ENCODE assay signal across 22 mouse cellular contexts in the genomic region with DNA sequence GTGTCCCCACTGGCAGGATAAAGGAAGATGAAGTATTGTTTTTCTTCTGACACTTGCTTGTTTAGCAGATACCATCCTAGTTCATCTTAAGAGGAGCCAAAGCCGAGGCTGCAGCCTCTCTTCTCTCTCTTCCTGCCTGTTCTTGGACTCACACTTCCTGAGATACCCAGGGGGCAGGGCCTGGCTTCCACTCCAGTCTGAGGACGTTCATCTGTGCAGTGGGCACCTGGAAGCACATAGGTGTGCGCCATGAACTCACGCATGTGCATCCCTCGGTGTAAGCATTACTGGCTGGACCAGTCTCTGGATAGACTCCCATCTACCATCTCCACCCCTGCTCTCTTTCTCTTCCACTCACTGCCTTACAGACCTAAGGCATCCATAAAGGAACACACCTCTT. TPM values are rescaled to one million over a fixed set of nuclear protein-coding genes. Genes with fewer than 3 reads are reported as not detected.
DNase-seq lines count a peak whose midpoint lies in the region; ATAC-seq and TF ChIP-seq lines count a peak whose summit lies in the region.
"Had no signal": no experiment of that assay in that cellular context is flagged by ENCODE, and none has a peak within 500 bp of the region (broad histone marks: within the 10 kb centered on the region; RNA-seq: fewer than 3 reads in every experiment).

No protein-coding gene starts in this region.

- no peak overlapping the region for H3K27ac ChIP-seq in heart, embryonic 11.5 days (ENCODE audit: low read depth, low read length)
- peak overlapping the region; percentile 53; the same call in 1 of the 2 replicates for H3K27ac ChIP-seq in stomach, postnatal 0 days (replicated peaks)
- H3K27ac ChIP-seq: embryonic facial prominence, embryonic 12.5 days; forebrain, embryonic 10.5 days; forebrain, embryonic 12.5 days had no signal

- DNase-seq in heart, adult 11 months = peak; percentile 94
- DNase-seq in stomach, postnatal 0 days (ENCODE audit: low spot score) = no peak
- no peak for DNase-seq in yolk sac, embryonic 10.5 days (ENCODE audit: low spot score)
- DNase-seq: adrenal gland, adult 2 months; adrenal gland, postnatal 10 days; adrenal gland, postnatal 25 days; cerebellum, adult 11 months; cerebellum, adult 18-20 months; cerebellum, adult 8-10 months; cerebellum, adult 9-11 months; cerebellum, postnatal 14 days; cerebellum, postnatal 36 days; embryo, embryonic 11 days had no signal

- H3K4me3 ChIP-seq in heart, embryonic 11.5 days (ENCODE audit: low read depth, low read length) = no peak overlapping the region
- peak overlapping the region; percentile 31 for H3K4me3 ChIP-seq in megakaryocyte, embryonic 14.5 days (replicated peaks)
- H3K4me3 ChIP-seq in stomach, postnatal 0 days (ENCODE audit: low read depth, low read length) = no peak overlapping the region
- H3K4me3 ChIP-seq: embryonic facial prominence, embryonic 12.5 days; erythroblast, embryonic 14.5 days; forebrain, embryonic 10.5 days; forebrain, embryonic 12.5 days had no signal

- H3K4me1 ChIP-seq in heart, embryonic 11.5 days (ENCODE audit: control insufficient read depth, insufficient read depth, low read length) = peaks cover 12% of the 10 kb centered on the region
- H3K4me1 ChIP-seq in megakaryocyte, embryonic 14.5 days = peaks cover 44% of the 10 kb centered on the region
- peaks cover 4% of the 10 kb centered on the region; the same call in 1 of the 2 replicates for H3K4me1 ChIP-seq in stomach, postnatal 0 days (replicated peaks; ENCODE audit: control insufficient read depth, insufficient read depth)

- no peak overlapping the region for H3K4me2 ChIP-seq in heart, embryonic 11.5 days
- H3K4me2 ChIP-seq in stomach, postnatal 0 days (replicated peaks; ENCODE audit: low read depth) = no peak overlapping the region
- H3K4me2 ChIP-seq: embryonic facial prominence, embryonic 12.5 days; forebrain, embryonic 12.5 days had no signal

- no peaks in the 10 kb centered on the region for H3K36me3 ChIP-seq in heart, embryonic 11.5 days (ENCODE audit: control insufficient read depth, insufficient read depth, low read length)
- H3K36me3 ChIP-seq in megakaryocyte, embryonic 14.5 days (replicated peaks; ENCODE audit: low read length) = peaks cover 6% of the 10 kb centered on the region
- H3K36me3 ChIP-seq in stomach, postnatal 0 days (ENCODE audit: control insufficient read depth, insufficient read depth, low read length) = no peaks in the 10 kb centered on the region
- H3K36me3 ChIP-seq: embryonic facial prominence, embryonic 12.5 days; forebrain, embryonic 10.5 days; forebrain, embryonic 12.5 days had no signal

- no peaks in the 10 kb centered on the region for H3K9me3 ChIP-seq in heart, embryonic 11.5 days (replicated peaks; ENCODE audit: control insufficient read depth, low read length)
- H3K9me3 ChIP-seq in megakaryocyte, embryonic 14.5 days = no peaks in the 10 kb centered on the region
- H3K9me3 ChIP-seq in stomach, postnatal 0 days (ENCODE audit: control insufficient read depth, low read length) = no peaks in the 10 kb centered on the region
- H3K9me3 ChIP-seq: embryonic facial prominence, embryonic 12.5 days; forebrain, embryonic 10.5 days; forebrain, embryonic 12.5 days had no signal

- TF ChIP-seq EP300 in stomach, postnatal 0 days (optimal IDR thresholded peaks at IDR 0.05) = no peak

- H3K9ac ChIP-seq in heart, embryonic 11.5 days (ENCODE audit: low read depth, low read length) = no peak overlapping the region
- H3K9ac ChIP-seq in stomach, postnatal 0 days (ENCODE audit: low read length) = no peak overlapping the region
- H3K9ac ChIP-seq: embryonic facial prominence, embryonic 12.5 days; forebrain, embryonic 12.5 days had no signal

- no peaks in the 10 kb centered on the region for H3K27me3 ChIP-seq in heart, embryonic 11.5 days (ENCODE audit: control insufficient read depth, insufficient read depth, low read length)
- peaks cover 8% of the 10 kb centered on the region for H3K27me3 ChIP-seq in megakaryocyte, embryonic 14.5 days (replicated peaks)
- H3K27me3 ChIP-seq in stomach, postnatal 0 days (ENCODE audit: control insufficient read depth, insufficient read depth, low read length) = no peaks in the 10 kb centered on the region
- H3K27me3 ChIP-seq: embryonic facial prominence, embryonic 12.5 days had no signal

- ATAC-seq in heart, embryonic 11.5 days (replicated peaks; ENCODE audit: insufficient number of reproducible peaks, low FRiP score, low TSS enrichment) = no peak
- no peak for ATAC-seq in megakaryocyte, adult 5-6 weeks (ENCODE audit: poor library complexity, severe bottlenecking)
- no peak for ATAC-seq in stomach, postnatal 0 days (ENCODE audit: low FRiP score, low TSS enrichment)
- ATAC-seq: forebrain, embryonic 14.5 days; forebrain, embryonic 16.5 days had no signal

- no peak for TF ChIP-seq CTCF in stomach, postnatal 0 days (IDR thresholded peaks at IDR 0.05; ENCODE audit: low read depth)

- 57% methylated on average over 5 of the region's 5 CpGs for WGBS in heart, embryonic 11.5 days (ENCODE audit: insufficient replicate concordance)
- WGBS in stomach, postnatal 0 days = 61% methylated on average over 5 of the region's 5 CpGs

RNA-seq across cellular contexts. Expression of a gene that starts 2.4 kb away (rescaled TPM):
- 21.0 and 27.1 TPM in 2 replicates for polyA plus RNA-seq in heart, embryonic 11.5 days (2014; fragmentation: Nextera tagmentation; extraction: Ambion mirVana)
- polyA plus RNA-seq in megakaryocyte, embryonic 14.5 days (2012; ENCODE audit: insufficient read depth, low replicate concordance) = 33.8 and 70.6 TPM in 2 replicates
- total RNA-seq in megakaryocyte, adult 5-6 weeks (2015) = 82.5 and 89.6 TPM in 2 replicates
- total RNA-seq in megakaryocyte, adult 5-6 weeks (2017) = 120 and 128 TPM in 2 replicates
- 31.4 and 34.6 TPM in 2 replicates for polyA plus RNA-seq in stomach, postnatal 0 days (2015; fragmentation: Nextera tagmentation; extraction: Ambion mirVana)

RNA-seq across cellular contexts. Expression of a gene that starts 19.5 kb away (rescaled TPM):
- 32.8 and 34.6 TPM in 2 replicates for polyA plus RNA-seq in heart, embryonic 11.5 days (2014; fragmentation: Nextera tagmentation; extraction: Ambion mirVana)
- polyA plus RNA-seq in megakaryocyte, embryonic 14.5 days (2012; ENCODE audit: insufficient read depth, low replicate concordance) = 10.2 and 208 TPM in 2 replicates
- 85.5 and 104 TPM in 2 replicates for total RNA-seq in megakaryocyte, adult 5-6 weeks (2015)
- total RNA-seq in megakaryocyte, adult 5-6 weeks (2017) = 62.4 and 72.2 TPM in 2 replicates
- 32.7 and 37.4 TPM in 2 replicates for polyA plus RNA-seq in stomach, postnatal 0 days (2015; fragmentation: Nextera tagmentation; extraction: Ambion mirVana)

RNA-seq across cellular contexts. Expression of a gene that starts 26.3 kb away (rescaled TPM):
- polyA plus RNA-seq in heart, embryonic 11.5 days (2014; fragmentation: Nextera tagmentation; extraction: Ambion mirVana) = 6.7 and 8.4 TPM in 2 replicates
- polyA plus RNA-seq in megakaryocyte, embryonic 14.5 days (2012; ENCODE audit: insufficient read depth, low replicate concordance) = 1.5 TPM in 1 of 2 replicates, not detected in the other
- total RNA-seq in megakaryocyte, adult 5-6 weeks (2015) = 15.2 and 18.4 TPM in 2 replicates
- 17.0 and 17.5 TPM in 2 replicates for total RNA-seq in megakaryocyte, adult 5-6 weeks (2017)
- 4.1 and 4.5 TPM in 2 replicates for polyA plus RNA-seq in stomach, postnatal 0 days (2015; fragmentation: Nextera tagmentation; extraction: Ambion mirVana)

RNA-seq across cellular contexts. Expression of a gene that starts 27.9 kb away (rescaled TPM):
- polyA plus RNA-seq in heart, embryonic 11.5 days (2014; fragmentation: Nextera tagmentation; extraction: Ambion mirVana) = 7.9 and 10.1 TPM in 2 replicates
- polyA plus RNA-seq in megakaryocyte, embryonic 14.5 days (2012; ENCODE audit: insufficient read depth, low replicate concordance) = 19.1 and 21.3 TPM in 2 replicates
- total RNA-seq in megakaryocyte, adult 5-6 weeks (2015) = 2.0 and 2.6 TPM in 2 replicates
- 2.3 and 2.4 TPM in 2 replicates for total RNA-seq in megakaryocyte, adult 5-6 weeks (2017)
- 6.8 and 8.9 TPM in 2 replicates for polyA plus RNA-seq in stomach, postnatal 0 days (2015; fragmentation: Nextera tagmentation; extraction: Ambion mirVana)
